Mouse (Mus musculus): ENCODE data around the gene Mpg.

DNA sequence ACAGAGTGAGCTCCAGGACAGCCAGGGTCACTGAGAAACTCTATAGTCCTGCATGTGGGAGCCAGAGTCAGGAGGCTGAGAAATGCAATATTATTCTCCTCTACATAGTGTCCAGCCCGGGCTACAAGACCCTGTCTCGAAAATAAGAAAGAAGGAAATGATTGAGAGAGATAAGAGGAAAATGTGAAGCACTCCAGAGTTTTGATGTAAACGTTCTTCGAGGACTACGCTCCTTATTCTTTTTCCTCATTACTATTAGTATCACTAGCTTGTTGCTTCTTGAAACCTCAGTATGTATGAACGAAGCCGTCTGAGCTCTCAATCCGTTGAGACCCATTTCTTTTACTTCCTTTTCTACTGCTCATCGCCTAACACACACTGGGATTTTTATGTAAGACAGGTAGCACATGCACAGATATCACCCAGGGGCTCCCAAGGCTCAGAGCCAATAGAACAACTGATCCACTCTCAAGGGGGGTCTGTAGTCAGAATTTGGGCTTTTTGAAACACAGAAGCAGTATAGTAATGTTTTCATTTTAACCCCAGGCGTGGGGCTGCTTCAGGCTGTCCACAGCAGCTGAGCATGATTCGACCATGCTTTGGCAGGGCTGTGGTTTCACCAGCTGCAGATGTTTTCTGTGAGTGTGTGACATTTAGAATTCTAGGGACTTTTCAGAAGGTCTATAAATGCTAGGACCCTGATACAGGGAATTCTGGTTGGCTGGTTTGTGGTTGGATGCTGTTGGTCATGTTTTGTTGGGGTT, 24.2 kb upstream of the Mpg start:
- no peak for TF ChIP-seq CTCF (IDR thresholded peaks at IDR 0.05; ENCODE audit: borderline replicate concordance, control insufficient read depth, extremely low read depth, insufficient read depth, low read length, poor library complexity)
- TF ChIP-seq POLR2A (IDR thresholded peaks at IDR 0.05; ENCODE audit: control insufficient read depth, extremely low read depth, insufficient read depth, low read length, poor library complexity): no peak
